Mouse (Mus musculus): ENCODE data around the gene Def6.

GRCm38 (mm10) chr17:28211921-28212341 lies 4.4 kb downstream of the Def6 start:
- TF ChIP-seq CTCF (IDR thresholded peaks at IDR 0.05; ENCODE audit: low read depth) (no peak), EP300 (IDR thresholded peaks at IDR 0.05; ENCODE audit: low read depth) (no peak)
